Mouse (Mus musculus) heart, postnatal 0 days (tissue): Measurements from ENCODE around the gene Wdr93.

Experiments used
- CTCF ChIP-seq: IDR thresholded peaks from 2 replicates; pipeline ENCODE4 v1.5.1; 2016; ENCODE audit warnings: antibody characterized with exemption, control low read depth, low read depth
- EP300 ChIP-seq: IDR thresholded peaks from 2 replicates; pipeline ENCODE4 v1.6.1; 2016; ENCODE audit warnings: antibody characterized with exemption, low read depth

DNA sequence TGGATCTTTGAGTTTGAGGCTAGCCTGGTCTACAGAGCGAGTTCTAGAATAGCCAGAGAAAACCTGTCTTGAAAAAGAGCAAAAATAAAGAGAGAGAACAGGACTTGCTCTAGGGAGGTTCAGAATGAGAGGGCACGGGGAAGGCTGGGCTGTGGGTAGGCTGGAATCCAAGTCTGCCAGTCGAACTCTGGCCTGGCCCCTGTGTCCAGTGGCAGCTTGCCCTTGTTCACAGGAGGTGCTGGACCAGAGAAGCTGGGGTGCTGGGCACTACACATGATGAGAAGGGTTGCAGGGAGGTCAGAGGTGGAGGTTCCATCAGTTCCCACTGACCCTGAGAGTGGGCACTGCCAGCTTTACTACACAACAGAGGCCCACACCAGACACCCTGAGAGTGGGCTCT is 85.4 kb downstream of the Wdr93 start:
- TF ChIP-seq CTCF (no peak), EP300 (no peak)
